Mouse (Mus musculus) embryonic facial prominence, embryonic 13.5 days (tissue): ENCODE results near the gene Srek1. TPM values are rescaled to one million over a fixed set of nuclear protein-coding genes. Genes with fewer than 3 reads are reported as not detected.

Source experiments
- polyA plus RNA-seq: library from polyadenylated mRNA; unstranded; fragments of >200 nt; fragmentation: Nextera tagmentation; extraction: Ambion mirVana; gene quantifications from 2 replicates; pipeline ENCODE4 v1.2.1, GENCODE M21; 2015

Srek1 gene
- polyA plus RNA-seq, 1 experiment from 2014 or later: 116 TPM

Other genes starting within 250 kb of the Srek1 start
- gene Erbin, start 145.9 kb upstream of the Srek1 start, polyA plus RNA-seq: 22.3 and 27.2 TPM in 2 replicates